Mouse (Mus musculus): ENCODE measurements around the gene Ttc30a2.

DNA sequence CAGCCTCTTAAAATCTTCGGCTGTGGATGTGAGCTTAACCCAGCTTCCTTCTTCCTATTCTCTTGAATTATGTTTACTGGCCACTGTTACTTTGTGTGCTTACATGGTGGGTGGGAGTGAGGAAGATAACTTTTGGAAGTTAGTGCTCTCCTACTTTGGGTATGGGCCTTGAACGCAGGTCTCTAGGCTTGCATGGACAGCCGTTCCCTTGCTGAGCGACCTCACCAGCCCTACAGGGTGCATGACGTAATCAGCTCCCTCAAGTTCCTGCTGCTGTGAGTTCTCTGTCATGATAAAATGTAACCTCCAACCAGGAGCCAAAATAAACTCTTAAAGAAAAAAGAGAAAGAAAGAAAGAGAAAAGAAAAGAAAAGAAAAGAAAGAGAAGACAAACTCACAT lies 13.9 kb downstream of the Ttc30a2 start:
- TF ChIP-seq GATA1 (IDR thresholded peaks at IDR 0.05; ENCODE audit: low read length) (no peak), TAL1 (IDR thresholded peaks at IDR 0.05; ENCODE audit: low read length) (no peak)
